Mouse (Mus musculus) lung, embryonic 16.5 days (tissue): Measurements from ENCODE around the gene Gabrd. TPM values are rescaled to one million over a fixed set of nuclear protein-coding genes. Genes with fewer than 3 reads are reported as not detected.

Source experiments
- ATAC-seq: fragments of 200-750 bp; cut with Nextera tagmentation; 2 replicates; pipeline ENCODE4 v1.8.0; 2017; ENCODE audit warnings: low read depth, mild to moderate bottlenecking, moderate library complexity
- H3K27ac ChIP-seq: fragments of 300-500 bp; sonication (generic); 2 replicates; pipeline ENCODE4 v1.5.1; 2014; ENCODE audit warnings: mild to moderate bottlenecking, control low read depth, low read length
- H3K27me3 ChIP-seq: fragments of 300-500 bp; sonication (generic); 2 replicates; pipeline ENCODE4 v1.6.1; 2014; ENCODE audit warnings: low read depth, low read length, mixed read lengths; ENCODE audit not compliant: control insufficient read depth, insufficient read depth
- H3K36me3 ChIP-seq: fragments of 300-500 bp; sonication (generic); 2 replicates; pipeline ENCODE4 v1.6.1; 2014; ENCODE audit warnings: low read length; ENCODE audit not compliant: control insufficient read depth, insufficient read depth
- H3K4me1 ChIP-seq: fragments of 300-500 bp; sonication (generic); replicated peaks from 2 replicates; pipeline ENCODE4 v1.6.1; 2014; ENCODE audit warnings: low read length, mixed read lengths; ENCODE audit not compliant: control insufficient read depth, insufficient read depth
- H3K4me2 ChIP-seq: fragments of 300-500 bp; sonication (generic); 2 replicates; pipeline ENCODE4 v1.6.1; 2014; ENCODE audit warnings: low read depth, low read length, control low read depth
- H3K4me3 ChIP-seq: fragments of 300-500 bp; sonication (generic); 2 replicates; pipeline ENCODE4 v1.5.1; 2014; ENCODE audit warnings: mild to moderate bottlenecking, low read length, control low read depth
- H3K9ac ChIP-seq: fragments of 300-500 bp; sonication (generic); 2 replicates; pipeline ENCODE4 v1.6.1; 2014; ENCODE audit warnings: low read length, control low read depth
- H3K9me3 ChIP-seq: fragments of 300-500 bp; sonication (generic); 2 replicates; pipeline ENCODE4 v1.6.1; 2016; ENCODE audit warnings: low read length; ENCODE audit not compliant: control insufficient read depth
- WGBS: fragments of 180-500 bp; shearing (Covaris S2); extraction: QIAGEN DNeasy Blood & Tissue Kit; methylation state at CpG from one replicate; pipeline ENCODE4 v1.1.7; 2014; 5-methylcytosine and 5-hydroxymethylcytosine counted together
- polyA plus RNA-seq: library from polyadenylated mRNA; unstranded; fragments of >200 nt; fragmentation: Nextera tagmentation; extraction: Ambion mirVana; gene quantifications from 2 replicates; pipeline ENCODE4 v1.2.1, GENCODE M21; 2015

Gabrd gene
- polyA plus RNA-seq, 1 experiment from 2014 or later, result 0.08 TPM

- no peak for ATAC-seq
- peaks cover 6% of the 10 kb centered on the region for H3K4me1 ChIP-seq
- peaks cover 9% of the 10 kb centered on the region for H3K27me3 ChIP-seq
- 71% methylated on average over 4 of the region's 4 CpGs for WGBS
- no peak overlapping the region for H3K27ac ChIP-seq
- no peaks in the 10 kb centered on the region for H3K36me3 ChIP-seq
- H3K9ac ChIP-seq, result no peak overlapping the region
- no peaks in the 10 kb centered on the region for H3K9me3 ChIP-seq
- H3K4me2 ChIP-seq, result no peak overlapping the region
- H3K4me3 ChIP-seq, result no peak overlapping the region
These were observed 1.2 kb downstream of the Gabrd start for GRCm38 (mm10) chr4:155396751-155397150.

- H3K4me3 ChIP-seq, result no peak overlapping the region
- H3K27ac ChIP-seq, result no peak overlapping the region
- H3K27me3 ChIP-seq, result peaks cover 9% of the 10 kb centered on the region
- no peaks in the 10 kb centered on the region for H3K36me3 ChIP-seq
- no peak overlapping the region for H3K9ac ChIP-seq
- H3K4me1 ChIP-seq, result peaks cover 6% of the 10 kb centered on the region
- WGBS, result 81% methylated on average over 5 of the region's 5 CpGs
- H3K4me2 ChIP-seq, result no peak overlapping the region
- no peaks in the 10 kb centered on the region for H3K9me3 ChIP-seq
- no peak for ATAC-seq
These were observed 2.4 kb downstream of the Gabrd start for GRCm38 (mm10) chr4:155395471-155395870.

GRCm38 (mm10) chr4:155387166-155387565 is 10.7 kb downstream of the Gabrd start:
- H3K9ac ChIP-seq, result no peak overlapping the region
- no peak overlapping the region for H3K4me3 ChIP-seq
- 64% methylated on average over 8 of the region's 8 CpGs for WGBS
- H3K4me1 ChIP-seq, result no peaks in the 10 kb centered on the region
- no peak overlapping the region for H3K27ac ChIP-seq
- H3K36me3 ChIP-seq, result no peaks in the 10 kb centered on the region
- ATAC-seq, result no peak
- H3K27me3 ChIP-seq, result no peaks in the 10 kb centered on the region
- H3K9me3 ChIP-seq, result no peaks in the 10 kb centered on the region
- H3K4me2 ChIP-seq, result no peak overlapping the region

- Histone ChIP-seq H3K9me3 (no peaks in the 10 kb centered on the region), H3K9ac (no peak overlapping the region), H3K4me1 (no peaks in the 10 kb centered on the region), H3K4me3 (no peak overlapping the region), H3K27ac (no peak overlapping the region), H3K27me3 (no peaks in the 10 kb centered on the region), H3K4me2 (no peak overlapping the region), H3K36me3 (no peaks in the 10 kb centered on the region)
- ATAC-seq, result no peak
- WGBS, result 63% methylated on average over 4 of the region's 4 CpGs
These were observed 14.6 kb downstream of the Gabrd start for GRCm38 (mm10) chr4:155383326-155383725.

GRCm38 (mm10) chr4:155382752-155383151 is 15.2 kb downstream of the Gabrd start:
- Histone ChIP-seq H3K9ac (no peak overlapping the region), H3K27ac (no peak overlapping the region), H3K9me3 (no peaks in the 10 kb centered on the region), H3K4me1 (no peaks in the 10 kb centered on the region), H3K36me3 (no peaks in the 10 kb centered on the region), H3K4me2 (no peak overlapping the region), H3K27me3 (no peaks in the 10 kb centered on the region), H3K4me3 (no peak overlapping the region)
- no peak for ATAC-seq
- WGBS, result 23% methylated on average over 9 of the region's 9 CpGs

GRCm38 (mm10) chr4:155381974-155382373 is 15.9 kb downstream of the Gabrd start:
- Histone ChIP-seq H3K9ac (no peak overlapping the region), H3K27me3 (no peaks in the 10 kb centered on the region), H3K4me1 (no peaks in the 10 kb centered on the region), H3K36me3 (no peaks in the 10 kb centered on the region), H3K4me3 (no peak overlapping the region), H3K9me3 (no peaks in the 10 kb centered on the region), H3K27ac (no peak overlapping the region), H3K4me2 (no peak overlapping the region)
- no peak for ATAC-seq
- WGBS, result 38% methylated on average over 7 of the region's 7 CpGs

- no peak overlapping the region for H3K4me2 ChIP-seq
- H3K27me3 ChIP-seq, result no peaks in the 10 kb centered on the region; the same call in 1 of the 2 replicates
- no peak for ATAC-seq
- H3K4me1 ChIP-seq, result no peaks in the 10 kb centered on the region
- no peak overlapping the region for H3K4me3 ChIP-seq
- WGBS, result 71% methylated on average over 5 of the region's 5 CpGs
- no peak overlapping the region for H3K9ac ChIP-seq
- no peak overlapping the region for H3K27ac ChIP-seq
- H3K9me3 ChIP-seq, result no peaks in the 10 kb centered on the region
- no peaks in the 10 kb centered on the region for H3K36me3 ChIP-seq
These were observed 25.8 kb downstream of the Gabrd start for GRCm38 (mm10) chr4:155371797-155372735.

GRCm38 (mm10) chr4:155370737-155371715 is 26.9 kb downstream of the Gabrd start:
- Histone ChIP-seq H3K27ac (no peak overlapping the region), H3K9me3 (no peaks in the 10 kb centered on the region), H3K36me3 (no peaks in the 10 kb centered on the region), H3K4me1 (no peaks in the 10 kb centered on the region), H3K27me3 (no peaks in the 10 kb centered on the region), H3K4me2 (no peak overlapping the region), H3K9ac (no peak overlapping the region), H3K4me3 (no peak overlapping the region)
- ATAC-seq, result no peak
- WGBS, result 81% methylated on average over 15 of the region's 15 CpGs

GRCm38 (mm10) chr4:155368684-155369083 is 29.2 kb downstream of the Gabrd start:
- no peaks in the 10 kb centered on the region for H3K9me3 ChIP-seq
- H3K4me2 ChIP-seq, result no peak overlapping the region
- no peaks in the 10 kb centered on the region for H3K36me3 ChIP-seq
- H3K27ac ChIP-seq, result no peak overlapping the region
- ATAC-seq, result no peak
- H3K4me3 ChIP-seq, result no peak overlapping the region
- WGBS, result 29% methylated on average over 12 of the region's 12 CpGs
- no peaks in the 10 kb centered on the region for H3K4me1 ChIP-seq
- H3K27me3 ChIP-seq, result no peaks in the 10 kb centered on the region
- no peak overlapping the region for H3K9ac ChIP-seq
